Mouse (Mus musculus) CH12.LX (cell line): ENCODE data around the gene Gbx1. TPM values are rescaled to one million over a fixed set of nuclear protein-coding genes. Genes with fewer than 3 reads are reported as not detected.
A peak's percentile ranks its signal among the peaks of the same experiment; 100 is the strongest.

ENCODE experiments used
- DNase-seq: peaks from one replicate; pipeline ENCODE4 v3.0.0-alpha.2; 2013; ENCODE audit errors: extremely low read depth
- H3K27ac ChIP-seq: 2 replicates; pipeline ENCODE4 v1.5.1; 2012; ENCODE audit warnings: low read depth, mild to moderate bottlenecking, control low read depth, moderate library complexity; ENCODE audit not compliant: insufficient read depth
- H3K27me3 ChIP-seq: replicated peaks from 2 replicates; pipeline ENCODE3; 2012; ENCODE audit warnings: inconsistent platforms
- H3K36me3 ChIP-seq, 2 experiments: replicated peaks in 1 of 2; 2 replicates each; pipeline versions ENCODE3 to v1.6.1; 2012; ENCODE audit warnings: inconsistent platforms in 1 of 2, low read length in 1 of 2, mild to moderate bottlenecking in 1 of 2, mixed read lengths in 1 of 2, moderate library complexity in 1 of 2; ENCODE audit not compliant: control insufficient read depth in 1 of 2, insufficient read depth in 1 of 2
- H3K4me1 ChIP-seq, 2 experiments: 2 replicates each; pipeline ENCODE4 v1.6.1; 2012; ENCODE audit warnings: inconsistent platforms in 1 of 2, moderate library complexity in 1 of 2; ENCODE audit not compliant: insufficient read depth in 2 of 2, control insufficient read depth in 1 of 2
- H3K4me2 ChIP-seq: 2 replicates; pipeline ENCODE4 v1.6.1; 2012; ENCODE audit warnings: low read depth, mild to moderate bottlenecking, control low read depth; ENCODE audit not compliant: poor library complexity, insufficient read depth, severe bottlenecking
- H3K4me3 ChIP-seq, 3 experiments: fragments of 150-350 bp in 1 of 3; sonication (generic) in 1 of 3; replicated peaks in 1 of 3; 2 replicates each; pipeline versions ENCODE3 to v1.5.1; 2011 to 2012; ENCODE audit warnings: low read depth in 2 of 3, low read length in 2 of 3, mild to moderate bottlenecking in 2 of 3, moderate library complexity in 2 of 3, control low read depth in 1 of 3, improper control_type of control experiment in 1 of 3, inconsistent platforms in 1 of 3, mixed read lengths in 1 of 3; ENCODE audit not compliant: poor library complexity in 1 of 3
- H3K79me2 ChIP-seq: replicated peaks from 2 replicates; pipeline ENCODE4 v1.6.1; 2012; ENCODE audit warnings: mild to moderate bottlenecking, moderate library complexity; ENCODE audit not compliant: control insufficient read depth, poor library complexity, insufficient read depth, severe bottlenecking; ENCODE audit errors: extremely low read depth
- H3K9ac ChIP-seq: 2 replicates; pipeline ENCODE4 v1.6.1; 2012; ENCODE audit warnings: low read depth, mild to moderate bottlenecking, control low read depth, moderate library complexity; ENCODE audit not compliant: insufficient read depth
- H3K9me3 ChIP-seq: replicated peaks from 2 replicates; pipeline ENCODE3; 2012; ENCODE audit warnings: low read length, inconsistent platforms, mixed read lengths
- BHLHE40 ChIP-seq: IDR thresholded peaks from 2 replicates; pipeline ENCODE4 v1.6.1; 2011; ENCODE audit warnings: mild to moderate bottlenecking, low read depth, low read length, improper control_type of control experiment
- CHD2 ChIP-seq: IDR thresholded peaks from 2 replicates; pipeline ENCODE4 v1.6.1; 2011; ENCODE audit warnings: low read length, improper control_type of control experiment
- CTCF ChIP-seq, 2 experiments: IDR thresholded peaks in 1 of 2; conservative IDR thresholded peaks in 1 of 2; 2 replicates each; pipeline ENCODE4 v1.5.1; 2011 to 2012; ENCODE audit warnings: low read depth in 2 of 2, low read length in 2 of 2, improper control_type of control experiment in 1 of 2, inconsistent platforms in 1 of 2, mild to moderate bottlenecking in 1 of 2, moderate library complexity in 1 of 2
- MAFK ChIP-seq: IDR thresholded peaks from 2 replicates; pipeline ENCODE4 v1.6.1; 2011; ENCODE audit warnings: low read length, improper control_type of control experiment; ENCODE audit not compliant: insufficient replicate concordance
- MAZ ChIP-seq: IDR thresholded peaks from 2 replicates; pipeline ENCODE4 v1.6.1; 2012; ENCODE audit warnings: low read depth, mild to moderate bottlenecking, inconsistent platforms, low read length, improper control_type of control experiment, moderate library complexity
- MEF2A ChIP-seq: IDR thresholded peaks from 2 replicates; pipeline ENCODE4 v1.6.1; 2014; ENCODE audit warnings: low read depth, mild to moderate bottlenecking, inconsistent platforms, low read length, improper control_type of control experiment, borderline replicate concordance
- MYC ChIP-seq: IDR thresholded peaks from 2 replicates; pipeline ENCODE4 v1.6.1; 2011; ENCODE audit warnings: low read depth, mild to moderate bottlenecking, improper control_type of control experiment, low read length
- NELFE ChIP-seq: IDR thresholded peaks from 2 replicates; pipeline ENCODE4 v1.6.1; 2011; ENCODE audit warnings: low read depth, low read length, improper control_type of control experiment
- PAX5 ChIP-seq: IDR thresholded peaks from 2 replicates; pipeline ENCODE4 v1.6.1; 2012; ENCODE audit warnings: low read length, inconsistent platforms, mixed read lengths
- POLR2AphosphoS2 ChIP-seq: IDR thresholded peaks from 2 replicates; pipeline ENCODE4 v1.6.1; 2011; ENCODE audit warnings: low read depth, low read length, improper control_type of control experiment
- RAD21 ChIP-seq: IDR thresholded peaks from 2 replicates; pipeline ENCODE4 v1.6.1; 2011; ENCODE audit warnings: low read depth, mild to moderate bottlenecking, low read length, improper control_type of control experiment, moderate library complexity
- SIN3A ChIP-seq: IDR thresholded peaks from 2 replicates; pipeline ENCODE4 v1.6.1; 2012; ENCODE audit warnings: low read length, improper control_type of control experiment, inconsistent platforms
- SMC3 ChIP-seq: IDR thresholded peaks from 2 replicates; pipeline ENCODE4 v1.6.1; 2011; ENCODE audit warnings: low read depth, low read length, improper control_type of control experiment
- TCF12 ChIP-seq: IDR thresholded peaks from 2 replicates; pipeline ENCODE4 v1.6.1; 2014; ENCODE audit warnings: low read depth, mild to moderate bottlenecking, inconsistent platforms, low read length, improper control_type of control experiment
- UBTF ChIP-seq: IDR thresholded peaks from 2 replicates; pipeline ENCODE4 v1.6.1; 2012; ENCODE audit warnings: low read depth, mild to moderate bottlenecking, inconsistent platforms, low read length, improper control_type of control experiment, moderate library complexity
- USF1 ChIP-seq: IDR thresholded peaks from 2 replicates; pipeline ENCODE4 v1.6.1; 2014; ENCODE audit warnings: low read depth, mild to moderate bottlenecking, inconsistent platforms, low read length, improper control_type of control experiment
- ZMIZ1 ChIP-seq: IDR thresholded peaks from 2 replicates; pipeline ENCODE4 v1.6.1; 2012; ENCODE audit warnings: low read depth, mild to moderate bottlenecking, inconsistent platforms, low read length, improper control_type of control experiment
- dilution Hi-C: fragments of 300-500 bp; cut with MboI; formaldehyde crosslinking; loops from 2 replicates; pipeline ENCODE4 v1.14.3; 2020; ENCODE audit warnings: low sequenced_read_pairs; ENCODE audit not compliant: extremely low pct_unique_long_range_greater_than_20kb, extremely low pct_ligation_motif_present
- in situ Hi-C: fragments of 300-500 bp; cut with MboI; formaldehyde crosslinking; loops from 3 replicates; pipeline ENCODE4 v1.14.3; 2019; ENCODE audit warnings: low sequenced_read_pairs, low pct_ligation_motif_present, low pct_unique_long_range_greater_than_20kb, mixed read lengths
- polyA plus RNA-seq: library from polyadenylated mRNA; unstranded; fragments of >175 nt; gene quantifications from 2 replicates; pipeline ENCODE4 v1.2.1, GENCODE M21; 2012; ENCODE audit warnings: low read depth; ENCODE audit not compliant: insufficient read length
- total RNA-seq, 2 experiments: library from RNA; depleted of rRNA; stranded (reverse); fragments of 300-350 nt in 1 of 2; fragments of >200 nt in 1 of 2; gene quantifications; 2 replicates each; pipeline ENCODE4 v1.2.3; 2012 to 2014

Gbx1 gene
- total and polyA plus RNA-seq, 3 experiments: 0.08 to 0.13 TPM; not detected in 1

- in situ Hi-C loops (loop anchor here (10.0 kb wide), 1 partner anchor 119 kb away; no protein-coding TSS in a partner anchor), dilution Hi-C loops (no loop called here)
- Histone ChIP-seq H3K27ac (no peak overlapping the region), H3K9ac (no peak overlapping the region), H3K27me3 (peaks cover 69% of the 10 kb centered on the region), H3K4me3 (no peak overlapping the region), H3K4me1 (peaks cover 7 to 9% of the 10 kb centered on the region in 2 experiments), H3K79me2 (no peaks in the 10 kb centered on the region), H3K36me3 (no peaks in the 10 kb centered on the region), H3K4me2 (no peak overlapping the region), H3K9me3 (no peaks in the 10 kb centered on the region)
- TF ChIP-seq MEF2A (no peak), MAZ (no peak), UBTF (no peak), ZMIZ1 (no peak), BHLHE40 (no peak), MAFK (no peak), NELFE (no peak), RAD21 (no peak), SIN3A (no peak), USF1 (no peak), POLR2AphosphoS2 (no peak), SMC3 (no peak), MYC (no peak), TCF12 (no peak), PAX5 (no peak), CHD2 (no peak)
- DNase-seq: no peak
Measured at GRCm38 (mm10) chr5:24535731-24536130, 8.7 kb upstream of the Gbx1 start.

GRCm38 (mm10) chr5:24534292-24534691 lies 7.3 kb upstream of the Gbx1 start:
- no peak overlapping the region for H3K27ac ChIP-seq

More at GRCm38 (mm10) chr5:24534292-24534691, 7.3 kb upstream of the Gbx1 start:
- dilution Hi-C loops: no loop called here
- Histone ChIP-seq H3K4me3 (no peak overlapping the region), H3K9ac (no peak overlapping the region), H3K4me2 (no peak overlapping the region), H3K27me3 (peaks cover 59% of the 10 kb centered on the region), H3K9me3 (no peaks in the 10 kb centered on the region), H3K4me1 (peaks cover 7% of the 10 kb centered on the region in 2 experiments), H3K36me3 (no peaks in the 10 kb centered on the region), H3K79me2 (no peaks in the 10 kb centered on the region)
- no peak for DNase-seq
- in situ Hi-C loops: loop anchor here (10.0 kb wide), 1 partner anchor 121 kb away; no protein-coding TSS in a partner anchor
- TF ChIP-seq CTCF (conservative IDR thresholded peaks at IDR 0.05 in 1 of 2, IDR thresholded peaks at IDR 0.05 in 1 of 2; ENCODE audit: low read depth in 2 of 2, low read length in 2 of 2): peak in 1 of 2 experiments; percentile 39; a peak in 2 of 4 replicates
- no peak for TF ChIP-seq MYC
